In the genomic region with DNA sequence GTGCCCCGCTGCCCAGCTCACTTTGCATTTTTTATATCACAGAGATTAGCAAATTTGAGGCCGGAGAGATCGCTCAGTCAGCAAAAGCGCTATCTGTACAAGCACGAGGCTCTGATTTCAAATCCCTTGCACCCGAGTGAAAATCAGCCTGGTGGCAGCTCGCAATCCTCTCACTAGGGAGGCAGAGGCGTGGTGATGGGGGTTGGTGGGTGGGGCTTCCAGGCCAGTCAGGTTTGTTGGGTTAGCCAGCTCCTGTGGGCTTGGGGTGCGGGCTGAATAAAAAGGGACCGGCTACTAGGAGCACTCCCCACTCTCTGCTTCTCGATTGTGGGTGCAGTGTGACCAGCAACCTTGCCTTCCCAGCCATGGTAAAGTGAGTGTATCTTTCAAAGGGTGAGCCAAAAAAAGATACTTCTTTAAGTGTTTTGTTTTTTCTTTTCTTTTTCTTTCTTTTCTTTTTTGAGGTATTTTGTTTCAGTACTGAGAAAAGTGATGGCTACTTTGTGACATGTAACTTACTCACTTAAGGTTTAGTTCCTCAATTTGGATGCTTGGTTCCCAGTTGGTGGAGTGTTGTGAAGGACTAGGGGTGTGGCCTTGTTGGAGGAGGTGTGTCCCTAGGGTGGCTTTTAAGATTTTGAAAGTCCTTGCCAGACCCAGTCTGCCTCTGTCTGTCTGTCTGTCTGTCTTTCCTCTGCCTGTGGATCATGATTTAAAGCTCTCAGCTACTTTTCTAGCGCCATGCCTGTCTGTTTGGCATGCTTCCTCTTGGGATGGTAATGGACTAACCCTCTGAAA, we compare ENCODE assay signal across 9 mouse cellular contexts. TPM values are rescaled to one million over a fixed set of nuclear protein-coding genes. Genes with fewer than 3 reads are reported as not detected.
DNase-seq lines count a peak whose midpoint lies in the region; ATAC-seq lines count a peak whose summit lies in the region.
"Had no signal": no experiment of that assay in that cellular context is flagged by ENCODE, and none has a peak within 500 bp of the region (broad histone marks: within the 10 kb centered on the region; RNA-seq: fewer than 3 reads in every experiment).

No protein-coding gene starts in this region.

- 56% methylated on average over 12 of the region's 12 CpGs for WGBS in kidney, embryonic 14.5 days
- WGBS in liver, embryonic 15.5 days (ENCODE audit: insufficient replicate concordance), result 27% methylated on average over 12 of the region's 12 CpGs

- no peak for DNase-seq in kidney, adult 18-20 months
- DNase-seq in ZHBTc4 (ENCODE audit: low read depth, low spot score), result peak; percentile 73
- peak; percentile 90 for DNase-seq in splenic B cell, adult 2 months (ENCODE audit: low read depth, low spot score)
- DNase-seq in left cerebral cortex, postnatal 36 days (ENCODE audit: low spot score in 2 of 2), result no peak
- no peak for DNase-seq in gastrocnemius, adult 8-10 months (ENCODE audit: low spot score in 2 of 2)
- DNase-seq in right cerebral cortex, adult 18-20 months, result no peak

- 0 out of 2 replicates have a peak overlapping the region, but pooled peaks have one; percentile 4 for H3K4me2 ChIP-seq in kidney, embryonic 14.5 days (replicated peaks; ENCODE audit: low read depth, low read length)
- H3K4me2 ChIP-seq in liver, embryonic 15.5 days, result peak overlapping the region; percentile 77
- H3K4me2 ChIP-seq: embryonic facial prominence, embryonic 15.5 days had no signal

- no peak overlapping the region for H3K27ac ChIP-seq in kidney, embryonic 14.5 days (ENCODE audit: low read depth, low read length)
- H3K27ac ChIP-seq in liver, embryonic 15.5 days (replicated peaks), result peak overlapping the region; percentile 88
- H3K27ac ChIP-seq: embryonic facial prominence, embryonic 15.5 days had no signal

- intact Hi-C loops in left cerebral cortex, postnatal 36 days (cut with DNase I), result loop anchor here (1.0 to 10.0 kb wide), 3 partner anchors 37 to 197 kb away; partner anchors contain the start of gene H2-T3

- ATAC-seq in kidney, embryonic 14.5 days (ENCODE audit: low FRiP score, low TSS enrichment), result no peak
- ATAC-seq in liver, embryonic 15.5 days (ENCODE audit: insufficient read depth), result peak; percentile 59

- no peaks in the 10 kb centered on the region for H3K27me3 ChIP-seq in kidney, embryonic 14.5 days (ENCODE audit: control insufficient read depth, insufficient read depth, low read length)
- H3K27me3 ChIP-seq in liver, embryonic 15.5 days, result no peaks in the 10 kb centered on the region
- H3K27me3 ChIP-seq in splenic B cell, adult 2 months (ENCODE audit: control insufficient read depth, insufficient read depth, low read length, poor library complexity, severe bottlenecking), result no peaks in the 10 kb centered on the region
- H3K27me3 ChIP-seq: embryonic facial prominence, embryonic 15.5 days had no signal

- H3K9me3 ChIP-seq in kidney, embryonic 14.5 days (ENCODE audit: control insufficient read depth, low read length), result no peaks in the 10 kb centered on the region
- H3K9me3 ChIP-seq in liver, embryonic 15.5 days (replicated peaks), result peaks cover 10% of the 10 kb centered on the region; the same call in 1 of the 2 replicates
- H3K9me3 ChIP-seq: embryonic facial prominence, embryonic 15.5 days had no signal

- H3K4me3 ChIP-seq in kidney, embryonic 14.5 days (ENCODE audit: low read length), result no peak overlapping the region
- H3K4me3 ChIP-seq in liver, embryonic 15.5 days (replicated peaks), result peak overlapping the region; percentile 51
- H3K4me3 ChIP-seq: embryonic facial prominence, embryonic 15.5 days had no signal

- H3K4me1 ChIP-seq in kidney, embryonic 14.5 days (ENCODE audit: control insufficient read depth, insufficient read depth, low read length), result 0 out of 2 replicates have a peak, but pooled peaks cover 5% of the 10 kb centered on the region
- peaks cover 82% of the 10 kb centered on the region for H3K4me1 ChIP-seq in liver, embryonic 15.5 days (replicated peaks)

- no peaks in the 10 kb centered on the region for H3K36me3 ChIP-seq in kidney, embryonic 14.5 days (ENCODE audit: control insufficient read depth, insufficient read depth, low read length)
- peaks cover 13% of the 10 kb centered on the region for H3K36me3 ChIP-seq in liver, embryonic 15.5 days (replicated peaks)
- no peaks in the 10 kb centered on the region for H3K36me3 ChIP-seq in splenic B cell, adult 2 months (ENCODE audit: control insufficient read depth, insufficient read depth, low read length, poor library complexity, severe bottlenecking)
- H3K36me3 ChIP-seq: embryonic facial prominence, embryonic 15.5 days had no signal

- no peak overlapping the region for H3K9ac ChIP-seq in kidney, embryonic 14.5 days (ENCODE audit: low read depth, low read length)
- peak overlapping the region; percentile 48 for H3K9ac ChIP-seq in liver, embryonic 15.5 days
- H3K9ac ChIP-seq: embryonic facial prominence, embryonic 15.5 days had no signal

RNA-seq across cellular contexts. Expression of gene Prr3, which starts 17.9 kb away (rescaled TPM):
- 34.5 and 40.1 TPM in 2 replicates for polyA plus RNA-seq in kidney, embryonic 14.5 days (2014; fragmentation: Nextera tagmentation; extraction: Ambion mirVana)
- 5.5 and 6.8 TPM in 2 replicates for polyA plus RNA-seq in liver, embryonic 15.5 days (2015; fragmentation: Nextera tagmentation; extraction: Ambion mirVana)
- total RNA-seq in left cerebral cortex, postnatal 36 days (2021), result 10 to 100 TPM; 36.9 to 40.0 TPM
- 1 to 10 TPM; 1.5 to 2.5 (median 1.9) TPM for total RNA-seq in gastrocnemius, adult 8-10 months (2022)

RNA-seq across cellular contexts. Expression of gene Gnl1, which starts 18.3 kb away (rescaled TPM):
- 35.0 and 44.5 TPM in 2 replicates for polyA plus RNA-seq in kidney, embryonic 14.5 days (2014; fragmentation: Nextera tagmentation; extraction: Ambion mirVana)
- 9.3 and 10.8 TPM in 2 replicates for polyA plus RNA-seq in liver, embryonic 15.5 days (2015; fragmentation: Nextera tagmentation; extraction: Ambion mirVana)
- 100 to 1,000 TPM; 173 to 198 TPM for total RNA-seq in left cerebral cortex, postnatal 36 days (2021)
- 10 to 100 TPM; 24.1 to 31.8 (median 29.1) TPM for total RNA-seq in gastrocnemius, adult 8-10 months (2022)

RNA-seq across cellular contexts. Expression of gene H2-T24, which starts 22.4 kb away (rescaled TPM):
- 2.5 and 4.0 TPM in 2 replicates for polyA plus RNA-seq in kidney, embryonic 14.5 days (2014; fragmentation: Nextera tagmentation; extraction: Ambion mirVana)
- 8.2 and 9.2 TPM in 2 replicates for polyA plus RNA-seq in liver, embryonic 15.5 days (2015; fragmentation: Nextera tagmentation; extraction: Ambion mirVana)
- total RNA-seq in left cerebral cortex, postnatal 36 days (2021), result 1 to 10 TPM; 1.1 to 2.2 TPM
- total RNA-seq in gastrocnemius, adult 8-10 months (2022), result 1 to 10 TPM in 1 of 4 experiments, under 1 TPM in 3; 0.82 to 1.6 (median 0.93) TPM

RNA-seq across cellular contexts. Expression of gene Abcf1, which starts 28.4 kb away (rescaled TPM):
- 74.6 and 97.8 TPM in 2 replicates for polyA plus RNA-seq in kidney, embryonic 14.5 days (2014; fragmentation: Nextera tagmentation; extraction: Ambion mirVana)
- polyA plus RNA-seq in liver, embryonic 15.5 days (2015; fragmentation: Nextera tagmentation; extraction: Ambion mirVana), result 37.4 and 47.0 TPM in 2 replicates
- 10 to 100 TPM; 71.0 to 77.8 TPM for total RNA-seq in left cerebral cortex, postnatal 36 days (2021)
- 10 to 100 TPM; 74.2 to 79.3 (median 78.7) TPM for total RNA-seq in gastrocnemius, adult 8-10 months (2022)

RNA-seq across cellular contexts. Expression of gene H2-T23, which starts 34.7 kb away (rescaled TPM):
- 3.0 and 3.7 TPM in 2 replicates for polyA plus RNA-seq in kidney, embryonic 14.5 days (2014; fragmentation: Nextera tagmentation; extraction: Ambion mirVana)
- polyA plus RNA-seq in liver, embryonic 15.5 days (2015; fragmentation: Nextera tagmentation; extraction: Ambion mirVana), result 52.8 and 65.8 TPM in 2 replicates
- total RNA-seq in left cerebral cortex, postnatal 36 days (2021), result 10 to 100 TPM; 12.6 to 15.1 TPM
- 1 to 10 TPM; 5.6 to 9.3 (median 7.1) TPM for total RNA-seq in gastrocnemius, adult 8-10 months (2022)

Comparison
In these comparisons a context has a peak if more than half of its experiments do, and no peak if none do; other contexts are left out.
1. DNase-seq: peak in ZHBTc4 (single experiment) and splenic B cell, adult 2 months (single experiment); none in kidney, adult 18-20 months (single experiment), left cerebral cortex, postnatal 36 days (0 of 2), gastrocnemius, adult 8-10 months (0 of 2) and right cerebral cortex, adult 18-20 months (single experiment).
2. RNA of gene Prr3, which starts 17.9 kb away (total RNA-seq): 36.9 to 40.0 TPM in left cerebral cortex, postnatal 36 days; 1.5 to 2.5 TPM in gastrocnemius, adult 8-10 months; every median in the first group is over 10 times any median in the second.
3. RNA of gene Gnl1, which starts 18.3 kb away (total RNA-seq): 173 to 198 TPM in left cerebral cortex, postnatal 36 days; 24.1 to 31.8 TPM in gastrocnemius, adult 8-10 months; every median in the first group is over 4 times any median in the second.